Mouse (Mus musculus) liver, embryonic 14.5 days (tissue): ENCODE measurements around the gene Srpx2. TPM values are rescaled to one million over a fixed set of nuclear protein-coding genes. Genes with fewer than 3 reads are reported as not detected.

Source experiments
- ATAC-seq: fragments of 200-750 bp; cut with Nextera tagmentation; 2 replicates; pipeline ENCODE4 v1.8.0; 2017; ENCODE audit warnings: moderate number of reproducible peaks, mild to moderate bottlenecking, moderate library complexity; ENCODE audit not compliant: insufficient read depth
- DNase-seq, 3 experiments: peaks; one replicate each; pipeline ENCODE4 v3.0.0-alpha.2; 2012 to 2013; ENCODE audit warnings: low read depth in 3 of 3, low spot score in 3 of 3
- H3K27ac ChIP-seq: fragments of 300-500 bp; sonication (generic); 2 replicates; pipeline ENCODE4 v1.5.1; 2014; ENCODE audit warnings: moderate library complexity, mild to moderate bottlenecking, control low read depth, inconsistent platforms
- H3K27me3 ChIP-seq: fragments of 300-500 bp; sonication (generic); 2 replicates; pipeline ENCODE4 v1.6.1; 2014; ENCODE audit warnings: mild to moderate bottlenecking, low read length, moderate library complexity; ENCODE audit not compliant: control insufficient read depth, insufficient read depth
- H3K36me3 ChIP-seq: fragments of 300-500 bp; sonication (generic); replicated peaks from 2 replicates; pipeline ENCODE4 v1.6.1; 2014; ENCODE audit warnings: low read depth; ENCODE audit not compliant: control insufficient read depth, insufficient read depth
- H3K4me1 ChIP-seq, 2 experiments: fragments of 200-500 bp in 1 of 2; fragments of 300-500 bp in 1 of 2; sonication (generic) in 1 of 2; replicated peaks; 2 replicates each; pipeline ENCODE4 v1.6.1; 2012 to 2014; ENCODE audit warnings: antibody characterized with exemption in 1 of 2, inconsistent platforms in 1 of 2, low read length in 1 of 2; ENCODE audit not compliant: control insufficient read depth in 2 of 2, insufficient read depth in 2 of 2
- H3K4me2 ChIP-seq: fragments of 300-500 bp; sonication (generic); 2 replicates; pipeline ENCODE4 v1.6.1; 2014; ENCODE audit warnings: low read depth, mild to moderate bottlenecking, control low read depth, moderate library complexity
- H3K4me3 ChIP-seq, 2 experiments: fragments of 200-500 bp in 1 of 2; fragments of 300-500 bp in 1 of 2; sonication (generic) in 1 of 2; 2 replicates each; pipeline ENCODE4 v1.5.1; 2012 to 2014; ENCODE audit warnings: low read depth in 2 of 2, low read length in 2 of 2, mild to moderate bottlenecking in 2 of 2, control low read depth in 1 of 2, inconsistent platforms in 1 of 2, moderate library complexity in 1 of 2; ENCODE audit not compliant: insufficient read depth in 1 of 2
- H3K9ac ChIP-seq: fragments of 300-500 bp; sonication (generic); replicated peaks from 2 replicates; pipeline ENCODE4 v1.6.1; 2014; ENCODE audit warnings: mild to moderate bottlenecking, control low read depth, moderate library complexity
- H3K9me3 ChIP-seq: fragments of 300-500 bp; sonication (generic); 2 replicates; pipeline ENCODE4 v1.6.1; 2016; ENCODE audit warnings: low read length, mixed read lengths; ENCODE audit not compliant: control insufficient read depth
- CTCF ChIP-seq: IDR thresholded peaks from 2 replicates; pipeline ENCODE4 v1.5.1; 2016; ENCODE audit warnings: antibody characterized with exemption, low read depth, control low read depth
- EP300 ChIP-seq: IDR thresholded peaks from 2 replicates; pipeline ENCODE4 v1.6.1; 2016; ENCODE audit warnings: antibody characterized with exemption, low read depth
- WGBS: fragments of 180-500 bp; shearing (Covaris S2); extraction: QIAGEN DNeasy Blood & Tissue Kit; methylation state at CpG from one replicate; pipeline ENCODE4 v1.1.7; 2014; ENCODE audit not compliant: insufficient replicate concordance; 5-methylcytosine and 5-hydroxymethylcytosine counted together
- polyA plus RNA-seq, 2 experiments: library from polyadenylated mRNA; depleted of rRNA in 1 of 2; stranded (reverse) in 1 of 2; unstranded in 1 of 2; fragments of >200 nt; fragmentation: Nextera tagmentation in 1 of 2; extraction: Ambion mirVana in 1 of 2; gene quantifications; 2 replicates each; pipeline versions ENCODE4 v1.2.1 to v1.2.3; 2012 to 2014

Gene Srpx2
- polyA plus RNA-seq (2012; rRNA removed) = 0.22 and 0.28 TPM in 2 replicates
- polyA plus RNA-seq (2014; fragmentation: Nextera tagmentation; extraction: Ambion mirVana) = 0.25 and 0.27 TPM in 2 replicates

DNA sequence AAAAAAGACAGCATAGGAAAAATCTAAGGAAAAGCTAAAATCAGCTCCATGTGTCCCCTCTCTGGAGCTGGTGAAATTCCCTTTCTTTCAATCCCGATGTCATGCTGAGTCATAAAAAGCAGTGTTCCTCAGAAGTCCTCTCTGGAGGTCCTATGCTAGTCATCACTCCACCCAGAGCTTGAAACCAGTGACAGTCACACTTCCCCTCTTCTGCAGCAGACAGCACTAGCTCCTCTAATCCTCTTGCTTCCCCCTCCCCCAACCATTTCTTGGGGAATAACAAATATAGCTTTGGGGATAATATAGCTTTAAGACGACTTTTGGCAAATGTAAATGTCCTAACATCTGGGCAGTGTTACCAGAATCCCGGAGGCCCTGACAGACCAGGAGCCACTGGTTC, at the start of gene Srpx2:
Srpx2 (plus strand) TSS at position 166 of the 400 bp plus-strand sequence.
- Histone ChIP-seq H3K9ac (no peak within 1 kb of the TSS), H3K4me3 (no peak within 1 kb of the TSS), H3K27me3 (no peaks in the 10 kb centered on the region), H3K27ac (no peak within 1 kb of the TSS), H3K36me3 (no peaks in the 10 kb centered on the region), H3K9me3 (no peaks in the 10 kb centered on the region), H3K4me2 (no peak within 1 kb of the TSS), H3K4me1 (no peaks in the 10 kb centered on the region)
- DNase-seq (no peak), ATAC-seq (no peak)
- WGBS = 30% methylated on average over 3 of the region's 3 CpGs
- TF ChIP-seq CTCF (no peak), EP300 (no peak)

DNA sequence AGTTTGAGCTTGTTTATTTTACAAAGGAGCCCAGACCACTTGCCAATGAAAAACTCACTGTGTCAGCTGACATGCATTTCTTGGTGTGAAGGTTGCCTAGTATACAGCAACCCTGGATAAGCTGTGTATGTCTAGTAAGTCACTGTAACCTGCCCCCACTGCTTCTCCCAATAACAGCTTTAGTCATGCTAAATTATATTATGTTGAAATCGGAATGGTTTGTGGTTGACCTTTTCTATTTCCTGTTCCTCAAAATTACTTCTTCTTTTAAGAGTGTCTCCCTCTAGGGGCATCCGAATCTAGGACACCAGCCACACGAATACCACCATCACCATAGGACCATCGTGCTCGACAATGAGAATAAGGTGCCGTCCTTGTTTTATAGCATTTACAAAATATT, 38.5 kb upstream of the Srpx2 start:
- Histone ChIP-seq H3K27ac (no peak overlapping the region), H3K4me2 (no peak overlapping the region), H3K36me3 (no peaks in the 10 kb centered on the region), H3K9me3 (no peaks in the 10 kb centered on the region), H3K27me3 (no peaks in the 10 kb centered on the region), H3K4me3 (no peak overlapping the region), H3K9ac (no peak overlapping the region), H3K4me1 (no peaks in the 10 kb centered on the region)
- DNase-seq (no peak), ATAC-seq (no peak)
- TF ChIP-seq CTCF = no peak
- WGBS = 21% methylated on average over 6 of the region's 6 CpGs

DNA sequence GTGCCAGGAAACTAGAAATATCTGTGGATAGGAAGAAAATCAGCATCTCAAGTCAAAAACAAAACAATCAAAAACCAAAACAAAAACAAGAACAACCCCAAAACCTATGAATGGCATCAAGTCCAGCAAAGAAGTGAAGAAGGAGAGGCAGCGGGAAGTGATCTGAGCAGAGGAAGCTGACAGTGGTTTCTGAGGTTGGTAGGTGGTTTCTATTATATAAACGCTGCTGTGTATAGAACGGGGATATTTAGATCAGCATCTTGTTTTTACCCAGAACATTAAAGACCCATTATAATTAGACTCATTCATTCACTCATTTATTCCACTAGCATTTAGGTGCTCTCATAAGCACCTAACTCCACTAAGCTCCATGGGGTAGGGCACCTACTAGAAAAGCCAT, 20.9 kb upstream of the Srpx2 start:
- no peaks in the 10 kb centered on the region for H3K27me3 ChIP-seq
- H3K9me3 ChIP-seq = no peaks in the 10 kb centered on the region
- no peak overlapping the region for H3K4me3 ChIP-seq
- ATAC-seq (no peak), DNase-seq (no peak)
- no peak overlapping the region for H3K4me2 ChIP-seq
- whole genome bisulfite sequencing = 34% methylated on average over 3 of the region's 3 CpGs
- H3K9ac ChIP-seq = no peak overlapping the region
- no peaks in the 10 kb centered on the region for H3K36me3 ChIP-seq
- no peaks in the 10 kb centered on the region for H3K4me1 ChIP-seq
- H3K27ac ChIP-seq = no peak overlapping the region
- TF ChIP-seq CTCF = no peak
- no peak for TF ChIP-seq EP300

DNA sequence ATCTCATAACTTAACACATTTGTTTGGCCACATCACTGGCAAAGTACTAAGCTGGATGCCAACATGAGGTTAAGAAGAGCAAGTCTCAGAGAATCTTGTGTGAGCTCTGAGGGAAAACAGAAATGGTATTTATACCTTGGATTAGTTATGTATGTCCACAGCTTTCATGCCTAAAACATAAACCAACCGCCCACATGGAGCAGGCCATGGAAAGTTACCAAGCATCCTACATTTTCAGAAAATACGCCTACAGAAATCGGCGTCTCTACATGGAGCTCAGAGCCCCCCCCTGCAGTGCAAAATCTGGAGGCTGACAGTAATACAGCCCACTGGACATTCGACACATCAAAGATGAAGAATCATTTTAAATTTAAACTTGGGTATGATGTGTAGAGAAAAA, 20.1 kb upstream of the Srpx2 start:
- Histone ChIP-seq H3K4me3 (no peak overlapping the region), H3K9ac (no peak overlapping the region), H3K27ac (no peak overlapping the region), H3K9me3 (no peaks in the 10 kb centered on the region), H3K36me3 (no peaks in the 10 kb centered on the region), H3K27me3 (no peaks in the 10 kb centered on the region), H3K4me2 (no peak overlapping the region), H3K4me1 (no peaks in the 10 kb centered on the region)
- 73% methylated on average over 5 of the region's 5 CpGs for WGBS
- ATAC-seq = no peak
- no peak for DNase-seq
- TF ChIP-seq CTCF (no peak), EP300 (no peak)

DNA sequence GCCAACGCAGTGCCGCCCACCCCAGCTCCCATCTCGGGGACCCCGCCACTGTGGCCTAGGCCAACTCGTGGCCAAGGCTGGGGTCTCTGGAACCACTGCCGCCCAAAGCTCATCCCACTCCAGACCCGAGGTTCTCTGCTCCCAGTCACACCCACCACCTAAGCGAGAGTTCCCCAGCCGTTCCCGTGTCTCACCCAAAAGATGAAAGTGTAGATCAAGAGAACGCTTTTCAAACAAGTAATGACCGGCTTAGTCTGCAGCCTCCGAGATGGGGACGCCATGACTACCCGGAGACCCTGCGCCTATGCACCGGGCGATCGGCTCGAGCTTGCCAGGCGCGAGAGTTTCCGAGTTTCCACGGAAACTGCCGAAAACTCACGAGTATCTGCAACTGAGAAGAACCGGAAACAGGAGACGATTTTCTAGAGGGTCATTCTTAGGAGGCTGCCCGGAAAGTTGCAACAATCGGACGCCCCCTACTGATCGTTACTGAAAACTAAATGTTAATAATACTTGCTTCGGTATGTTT, 10.1 kb upstream of the Srpx2 start, which contains the start of gene Tspan6:
Tspan6 (minus strand) TSS at position 416 of the 529 bp plus-strand sequence.
- TF ChIP-seq CTCF (peak; percentile 33; the same call in 1 of the 2 replicates), EP300 (no peak)
- Histone ChIP-seq H3K36me3 (no peaks in the 10 kb centered on the region), H3K9me3 (no peaks in the 10 kb centered on the region), H3K27ac (no peak within 1 kb of the TSS), H3K4me1 (no peaks in the 10 kb centered on the region), H3K4me3 (peak within 1 kb of the TSS; percentile 48 to 71), H3K4me2 (peak within 1 kb of the TSS; percentile 60), H3K9ac (peak within 1 kb of the TSS; percentile 28; the same call in 1 of the 2 replicates), H3K27me3 (no peaks in the 10 kb centered on the region)
- 13% methylated on average over 33 of the region's 33 CpGs for WGBS
- peak; percentile 39 to 48 (median 41) for DNase-seq
- peak; percentile 56 for ATAC-seq
